Mouse (Mus musculus) cortical plate, adult 2 months (tissue): ENCODE data around the gene Mfsd12.

Experiments
- CTCF ChIP-seq: fragments of 200-500 bp; IDR thresholded peaks from 2 replicates; pipeline ENCODE4 v1.5.1; 2011; ENCODE audit warnings: mild to moderate bottlenecking, control low read depth, low read length; ENCODE audit not compliant: insufficient read depth; ENCODE audit errors: extremely low read depth
- POLR2A ChIP-seq: fragments of 200-500 bp; IDR thresholded peaks from 2 replicates; pipeline ENCODE4 v1.6.1; 2011; ENCODE audit warnings: mild to moderate bottlenecking, low read length, control low read depth; ENCODE audit not compliant: insufficient read depth; ENCODE audit errors: extremely low read depth

GRCm38 (mm10) chr10:81340551-81341332, 16.5 kb upstream of the Mfsd12 start:
- TF ChIP-seq CTCF = no peak
- no peak for TF ChIP-seq POLR2A
